Mouse (Mus musculus) lung, postnatal 4 days (tissue): ENCODE results near the gene Zfp944.
"Not testable (repeated sequence)": the region's sequence is repeated elsewhere in the genome, so short reads cannot be mapped to it uniquely, and the experiment has no call there.

Source experiments
- DNase-seq, 2 experiments: peaks; one replicate each; pipeline ENCODE4 v3.0.0; 2021

Gene Zfp944

GRCm38 (mm10) chr17:22361101-22361781, at the start of gene Zfp944, which contains the start of gene Zfp758:
Gene Zfp944, minus strand, starts transcription at chr17:22361400.
Gene Zfp758, plus strand, starts transcription at chr17:22361453.
- peak; percentile 62 to 66 for DNase-seq

GRCm38 (mm10) chr17:22410756-22411155, 49.6 kb upstream of the Zfp944 start:
- DNase-seq, result peak in 1 of 2 experiments; percentile 29

- no peak for DNase-seq
Observed at GRCm38 (mm10) chr17:22363895-22364294, 2.7 kb upstream of the Zfp944 start.

GRCm38 (mm10) chr17:22360572-22360971, 628 bp downstream of the Zfp944 start:
- no peak for DNase-seq

- peak in 1 of 2 experiments; percentile 58 for DNase-seq
Observed at GRCm38 (mm10) chr17:22352794-22353193, 8.4 kb downstream of the Zfp944 start.

GRCm38 (mm10) chr17:22315247-22315646, 46.0 kb downstream of the Zfp944 start:
- DNase-seq, result not testable (repeated sequence)

GRCm38 (mm10) chr17:22314730-22315226, 46.4 kb downstream of the Zfp944 start, which contains the start of gene CT030661.1:
Gene CT030661.1, minus strand, starts transcription at chr17:22314837.
- DNase-seq, result peak; percentile 85 to 92

- DNase-seq, result not testable (repeated sequence)
Observed at GRCm38 (mm10) chr17:22314219-22314618, 47.0 kb downstream of the Zfp944 start.
